Mouse (Mus musculus) brain, embryonic 18.5 days (tissue): ENCODE results near the gene Ssr3.

Source experiments
- DNase-seq: peaks from one replicate; pipeline ENCODE4 v3.0.0-alpha.2; 2012; ENCODE audit warnings: low read depth, low spot score

Gene Ssr3

GRCm38 (mm10) chr3:65374729-65375128, 17.7 kb downstream of the Ssr3 start:
- DNase-seq, result no peak

GRCm38 (mm10) chr3:65373594-65374182, 18.7 kb downstream of the Ssr3 start:
- no peak for DNase-seq

DNA sequence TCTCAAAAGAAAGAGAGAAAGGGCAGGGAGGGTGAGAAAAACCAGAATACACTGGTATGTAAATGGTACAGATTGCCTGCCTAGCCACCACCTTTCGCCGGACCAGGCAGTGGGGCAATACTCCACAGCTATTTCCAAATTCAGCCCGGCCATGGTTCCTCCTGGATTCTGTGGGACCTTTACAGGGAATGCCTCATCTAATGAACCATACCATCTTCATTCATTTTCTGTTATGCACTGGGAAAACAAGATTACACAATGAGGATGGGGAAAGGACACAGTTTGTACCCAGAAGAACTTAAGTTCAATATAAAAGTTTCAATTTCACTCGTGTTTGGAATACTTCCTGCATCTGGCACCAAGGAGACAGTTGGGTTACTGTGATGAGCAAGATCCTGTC, 19.9 kb downstream of the Ssr3 start:
- DNase-seq, result no peak

DNA sequence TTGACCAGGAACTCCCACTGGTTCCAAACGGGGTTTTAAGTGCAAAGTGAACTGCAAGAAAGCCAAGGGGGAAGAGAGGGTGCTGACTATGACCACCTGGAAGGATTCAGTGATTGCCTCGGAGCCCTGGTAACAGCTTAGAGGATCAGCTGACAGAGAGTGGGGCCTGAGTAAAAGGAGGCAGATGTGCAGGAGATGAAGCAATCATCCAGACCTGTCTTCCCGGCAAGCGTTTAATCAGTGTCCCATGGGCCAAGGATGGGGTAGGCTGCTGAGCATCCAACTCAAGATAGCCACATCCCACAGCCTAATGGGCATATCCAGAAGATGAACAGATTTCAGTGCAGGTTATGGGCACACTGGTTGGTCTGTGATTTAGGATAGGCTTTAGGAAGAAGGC, 24.5 kb downstream of the Ssr3 start:
- no peak for DNase-seq

DNA sequence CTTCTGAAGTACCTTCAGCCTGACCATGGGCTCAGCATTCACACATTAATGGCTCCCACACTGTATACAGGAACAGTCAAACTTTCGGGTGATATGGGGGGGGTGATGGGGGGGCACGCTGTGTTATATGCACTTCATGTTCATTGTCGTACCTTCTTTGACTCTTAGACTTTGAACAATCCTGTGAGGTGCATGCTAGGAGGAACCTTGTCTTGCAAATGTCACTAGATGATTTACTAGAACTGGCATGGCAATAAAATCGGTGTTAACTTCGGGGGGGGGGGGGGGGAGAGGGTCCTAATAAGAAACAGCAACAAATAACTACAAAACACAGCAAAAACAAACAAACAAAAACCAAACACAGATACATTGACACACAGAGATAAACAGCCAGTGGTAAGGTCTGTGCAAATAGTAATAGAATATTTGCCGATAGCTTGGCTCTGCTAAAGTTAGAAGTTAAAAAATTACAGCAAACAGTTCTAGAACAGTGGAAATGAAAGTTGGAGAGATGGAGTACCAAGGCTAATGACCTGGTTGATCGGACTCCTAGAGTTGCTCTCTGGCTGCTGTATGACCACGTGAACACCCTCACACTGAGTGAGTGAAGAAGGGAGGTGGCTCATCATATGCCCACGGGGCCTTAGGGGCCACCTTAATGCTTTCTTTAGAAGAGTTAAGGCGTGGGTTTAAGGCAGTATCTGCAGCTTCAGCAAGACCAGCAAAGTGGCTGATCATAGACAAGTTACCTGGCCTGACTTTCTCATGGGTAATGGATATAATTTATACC, 26.3 kb downstream of the Ssr3 start:
- DNase-seq, result no peak

GRCm38 (mm10) chr3:65365184-65365583, 27.2 kb downstream of the Ssr3 start:
- DNase-seq, result no peak

- DNase-seq, result no peak
Measured at GRCm38 (mm10) chr3:65363438-65363837, 29.0 kb downstream of the Ssr3 start.

DNA sequence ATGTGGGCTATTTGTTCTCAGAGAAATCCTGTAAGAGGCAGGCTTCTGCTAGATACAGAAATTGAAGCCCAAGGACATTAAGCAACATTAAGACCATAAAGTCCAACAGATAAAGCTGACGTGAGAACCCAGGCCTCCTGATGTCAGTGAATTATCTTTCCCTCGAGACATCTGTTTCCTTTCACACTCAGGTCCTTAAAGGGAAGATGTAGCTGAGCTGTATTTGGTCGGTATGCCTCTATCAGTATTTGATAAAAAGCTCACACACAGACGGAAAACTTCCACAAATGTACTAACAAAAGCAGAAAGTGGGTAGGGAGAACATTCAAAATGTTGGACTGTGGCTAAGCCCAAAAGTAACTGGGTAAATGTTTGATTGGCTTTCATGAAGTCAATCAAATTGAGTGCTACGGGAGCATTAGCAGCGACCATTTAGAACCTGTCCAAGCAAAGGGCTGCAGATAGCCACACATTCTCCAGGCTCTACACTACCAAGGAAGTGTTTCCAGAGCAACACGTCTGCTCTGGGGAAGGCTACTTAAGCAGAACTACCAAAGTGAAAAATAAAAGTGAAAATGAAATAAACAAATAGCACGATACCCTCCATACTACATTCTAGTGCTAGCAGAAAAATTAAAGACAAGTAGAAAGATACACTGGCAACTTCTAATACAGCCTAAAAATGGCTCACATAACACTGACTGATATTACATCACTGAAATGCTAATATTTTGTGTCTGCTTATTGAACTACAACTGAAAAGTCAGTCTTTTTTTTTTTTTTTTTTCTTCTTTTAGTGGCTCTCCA, 32.1 kb downstream of the Ssr3 start:
- no peak for DNase-seq

DNA sequence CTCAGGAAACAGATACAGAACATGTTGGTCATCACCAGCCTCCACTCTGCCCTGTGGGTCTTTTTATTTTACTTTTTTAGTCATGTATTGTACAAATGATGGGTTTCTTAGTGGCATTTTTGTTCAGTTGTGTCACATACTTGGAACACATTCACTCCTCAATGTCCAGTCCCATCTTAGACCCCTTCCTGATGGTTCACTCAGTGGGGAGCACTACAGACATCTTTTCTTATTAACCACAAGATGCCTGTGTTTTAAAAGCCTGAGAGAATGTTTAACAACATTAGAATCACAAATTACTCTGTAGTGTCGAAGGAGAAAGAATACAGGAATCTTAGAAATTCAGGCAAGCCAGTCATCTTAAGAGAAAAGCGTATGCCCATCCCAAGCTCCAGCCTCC, 33.6 kb downstream of the Ssr3 start:
- DNase-seq, result no peak

DNA sequence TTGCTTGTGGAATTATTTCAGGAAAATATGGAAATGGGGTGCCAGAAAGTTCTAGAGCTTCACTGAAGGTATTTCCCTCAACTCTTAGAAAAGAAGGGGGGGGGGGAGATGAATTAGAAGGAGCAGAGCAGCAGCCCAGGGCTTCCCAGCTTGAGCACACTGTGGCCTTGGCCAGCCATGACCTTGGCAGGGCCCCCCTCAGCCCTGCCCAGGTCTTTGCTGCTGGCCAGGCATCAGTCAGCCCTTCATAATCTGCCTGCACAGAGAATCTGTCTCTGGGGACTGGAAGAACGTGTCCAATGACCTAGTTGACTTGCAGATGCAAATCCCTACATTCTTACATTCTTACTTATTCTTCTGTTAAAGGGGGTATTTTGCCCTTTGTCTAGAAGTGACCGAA, 34.1 kb downstream of the Ssr3 start:
- no peak for DNase-seq

DNA sequence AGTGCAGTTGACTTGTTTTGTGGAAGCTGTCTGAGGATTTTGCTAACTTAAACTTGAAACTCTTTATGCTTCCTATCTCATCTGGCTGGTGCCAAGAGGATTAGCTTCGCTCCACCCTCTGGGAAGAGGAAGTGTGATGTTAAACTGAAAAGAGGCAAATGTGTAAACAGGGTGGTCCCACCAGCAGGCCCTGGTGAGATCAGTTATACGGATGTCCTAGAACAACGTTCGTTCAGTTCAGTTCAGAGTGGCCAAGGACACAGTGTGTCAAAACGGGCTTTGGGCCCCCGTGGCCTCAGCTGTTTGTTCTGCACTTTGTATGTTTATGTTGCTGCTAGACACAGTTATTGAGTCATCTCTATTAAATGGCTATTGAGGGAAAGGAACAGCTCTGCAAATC, 36.9 kb downstream of the Ssr3 start:
- DNase-seq, result no peak

DNA sequence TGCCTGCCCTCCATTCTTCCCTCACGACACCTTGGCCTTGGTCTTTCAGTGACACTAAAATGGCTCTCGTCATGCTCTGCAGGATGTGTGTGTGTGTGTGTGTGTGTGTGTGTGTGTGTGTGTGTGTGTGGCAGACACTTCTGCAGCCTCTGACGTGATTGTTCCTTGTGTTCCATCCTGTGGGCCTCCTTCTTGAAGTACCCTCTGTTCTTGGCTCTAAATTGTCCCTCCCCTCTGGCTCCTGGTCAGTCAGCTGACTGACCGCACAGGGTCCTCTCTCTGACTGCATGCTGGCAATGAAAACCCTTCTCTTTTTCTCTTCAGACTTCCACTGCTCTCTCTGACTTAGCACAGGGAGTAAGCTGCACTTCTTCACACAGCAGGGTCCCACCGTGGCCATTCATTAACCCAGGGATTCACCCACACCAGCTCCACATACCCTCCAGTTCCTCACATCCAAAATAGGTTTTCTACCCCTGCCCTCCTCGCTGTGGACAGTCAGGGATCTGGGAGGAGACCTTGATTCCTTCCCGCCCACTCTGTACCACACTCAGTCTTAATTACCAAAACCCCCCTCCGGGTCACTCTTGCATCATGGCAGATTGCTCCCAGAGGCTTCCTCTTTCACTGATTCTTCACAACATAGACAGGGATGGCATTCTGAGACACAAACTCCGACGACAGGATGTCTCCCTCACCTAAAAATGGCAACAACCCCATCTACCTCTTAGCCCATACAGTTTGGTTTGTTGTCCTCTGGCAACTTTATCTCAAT, 39.0 kb downstream of the Ssr3 start:
- no peak for DNase-seq

DNA sequence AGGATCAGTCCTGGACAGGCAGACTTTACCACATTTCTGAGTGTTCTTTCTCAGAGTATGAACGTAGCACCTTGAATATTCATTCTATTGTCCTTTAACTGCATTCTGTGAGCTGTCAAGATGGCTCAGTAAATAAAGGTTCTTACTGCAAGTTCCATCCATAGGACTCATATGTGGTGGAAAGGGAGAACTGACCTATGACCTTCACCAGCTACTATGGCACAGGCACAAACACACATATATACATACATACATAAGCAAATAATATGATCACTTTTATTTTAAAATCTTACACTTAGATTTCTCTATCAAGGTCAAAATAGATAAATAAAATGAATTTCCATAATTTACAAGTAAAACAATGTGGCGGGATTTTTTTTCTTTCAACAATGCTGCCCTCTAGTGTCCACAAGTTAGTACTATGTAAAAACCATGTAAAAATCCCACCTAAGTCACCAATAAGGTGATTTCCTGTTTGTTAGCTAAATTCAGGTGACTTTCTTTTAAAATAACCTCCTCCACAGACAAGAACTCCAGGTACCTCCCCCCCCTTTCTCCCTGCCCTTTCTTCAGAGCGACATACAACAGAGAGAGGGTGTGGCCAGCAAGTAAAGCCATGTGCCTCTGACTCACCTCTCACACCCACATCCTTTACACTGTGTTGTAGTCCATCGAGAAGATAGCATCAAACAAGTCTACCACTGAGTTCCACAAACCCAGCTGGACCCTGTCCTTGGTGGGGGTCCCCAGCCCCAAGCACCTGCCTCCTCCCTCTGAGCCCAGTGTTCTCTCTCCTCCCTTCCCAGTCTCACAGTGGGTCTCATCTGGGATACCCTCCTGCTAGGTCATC, 39.9 kb downstream of the Ssr3 start:
- no peak for DNase-seq

DNA sequence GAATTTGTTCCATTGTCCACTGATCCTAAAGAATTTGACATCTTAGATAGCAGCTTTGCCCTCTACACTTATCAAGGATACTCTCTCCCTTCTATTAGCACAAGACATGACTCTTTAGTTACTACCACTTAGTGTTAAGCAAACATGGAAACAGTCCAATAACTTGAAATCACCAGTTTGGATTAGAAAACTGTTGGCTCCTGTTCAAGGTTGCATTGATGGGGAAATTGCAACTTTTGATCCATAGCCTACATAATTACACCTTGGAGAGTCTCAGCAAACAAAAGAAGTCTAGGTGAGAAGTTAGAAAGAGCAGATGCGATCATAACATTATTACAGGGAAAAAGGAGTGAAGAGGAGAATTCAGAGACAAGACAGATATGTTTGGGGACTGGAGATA, 46.2 kb downstream of the Ssr3 start:
- DNase-seq, result no peak

- DNase-seq, result no peak
Measured at GRCm38 (mm10) chr3:65340173-65340951, 52.1 kb downstream of the Ssr3 start.

- no peak for DNase-seq
Measured at GRCm38 (mm10) chr3:65337835-65338464, 54.5 kb downstream of the Ssr3 start.
